Mouse (Mus musculus): ENCODE measurements around the gene Cacnb4.

- TF ChIP-seq CTCF (IDR thresholded peaks at IDR 0.05; ENCODE audit: insufficient read depth, low read depth, low read length) (no peak), POLR2A (IDR thresholded peaks at IDR 0.05; ENCODE audit: insufficient read depth, low read depth, low read length) (no peak)
These were observed 271.4 kb downstream of the Cacnb4 start for GRCm38 (mm10) chr2:52405238-52405637.

Measured in olfactory bulb, adult 2 months (tissue).